Mouse (Mus musculus): ENCODE measurements at regions not wholly inside any gene's neighbourhood (a gene's known extent, or its start where the extent isn't known, plus 50 kb on each side); places are given as distances from the start of the nearest gene placed in this dataset.

- no peak for ATAC-seq (ENCODE audit: insufficient read depth, low FRiP score, low read depth)
- Histone ChIP-seq H3K4me3 (replicated peaks) (no peak overlapping the region), H3K4me1 (no peaks in the 10 kb centered on the region), H3K9me3 (no peaks in the 10 kb centered on the region), H3K36me3 (no peaks in the 10 kb centered on the region), H3K27ac (no peak overlapping the region), H3K4me2 (no peak overlapping the region), H3K27me3 (replicated peaks) (no peaks in the 10 kb centered on the region), H3K9ac (no peak overlapping the region)
- 81% methylated on average over 3 of the region's 3 CpGs for WGBS
These were observed 201.8 kb downstream of the Gm26897 start for GRCm38 (mm10) chr5:111935381-111936134.

GRCm38 (mm10) chr5:111941831-111942230, 208.1 kb downstream of the Gm26897 start:
- Histone ChIP-seq H3K4me3 (replicated peaks) (no peak overlapping the region), H3K4me1 (0 out of 2 replicates have a peak, but pooled peaks cover 2% of the 10 kb centered on the region), H3K36me3 (no peaks in the 10 kb centered on the region), H3K9ac (no peak overlapping the region), H3K4me2 (no peak overlapping the region), H3K27me3 (replicated peaks) (no peaks in the 10 kb centered on the region), H3K27ac (no peak overlapping the region), H3K9me3 (no peaks in the 10 kb centered on the region)
- WGBS = 78% methylated on average over 16 of the region's 16 CpGs
- no peak for ATAC-seq (ENCODE audit: insufficient read depth, low FRiP score, low read depth)

- no peak for ATAC-seq (ENCODE audit: insufficient read depth, low FRiP score, low read depth)
- no peaks in the 10 kb centered on the region for H3K36me3 ChIP-seq
- 82% methylated on average over 2 of the region's 2 CpGs for WGBS
These were observed 209.1 kb downstream of the Gm26897 start for GRCm38 (mm10) chr5:111942792-111943191.

GRCm38 (mm10) chr5:111943337-111944162, 209.8 kb downstream of the Gm26897 start:
- Histone ChIP-seq H3K27ac (no peak overlapping the region), H3K4me1 (0 out of 2 replicates have a peak, but pooled peaks cover 2% of the 10 kb centered on the region), H3K27me3 (replicated peaks) (no peaks in the 10 kb centered on the region), H3K9ac (no peak overlapping the region), H3K4me2 (no peak overlapping the region), H3K36me3 (no peaks in the 10 kb centered on the region), H3K9me3 (no peaks in the 10 kb centered on the region), H3K4me3 (replicated peaks) (no peak overlapping the region)
- WGBS = 67% methylated on average over 21 of the region's 21 CpGs
- ATAC-seq (ENCODE audit: insufficient read depth, low FRiP score, low read depth) = no peak

More at GRCm38 (mm10) chr5:111942792-111943191, 209.1 kb downstream of the Gm26897 start:
- H3K9ac ChIP-seq = no peak overlapping the region
- no peak overlapping the region for H3K4me2 ChIP-seq
- H3K27me3 ChIP-seq (replicated peaks) = no peaks in the 10 kb centered on the region
- H3K27ac ChIP-seq = no peak overlapping the region
- no peak overlapping the region for H3K4me3 ChIP-seq (replicated peaks)
- H3K9me3 ChIP-seq = no peaks in the 10 kb centered on the region
- 0 out of 2 replicates have a peak, but pooled peaks cover 2% of the 10 kb centered on the region for H3K4me1 ChIP-seq

- Histone ChIP-seq H3K4me2 (peak overlapping the region; percentile 40), H3K36me3 (no peaks in the 10 kb centered on the region), H3K4me1 (0 out of 2 replicates have a peak, but pooled peaks cover 2% of the 10 kb centered on the region), H3K4me3 (replicated peaks) (no peak overlapping the region), H3K9ac (no peak overlapping the region), H3K27ac (no peak overlapping the region), H3K27me3 (replicated peaks) (no peaks in the 10 kb centered on the region), H3K9me3 (no peaks in the 10 kb centered on the region)
- ATAC-seq (ENCODE audit: insufficient read depth, low FRiP score, low read depth) = 0 out of 2 replicates have a peak, but pooled peaks have one; percentile 14
- 16% methylated on average over 26 of the region's 28 CpGs for WGBS
These were observed 210.7 kb downstream of the Gm26897 start for GRCm38 (mm10) chr5:111944273-111944971.

- Histone ChIP-seq H3K27me3 (replicated peaks) (no peaks in the 10 kb centered on the region), H3K9me3 (no peaks in the 10 kb centered on the region), H3K36me3 (no peaks in the 10 kb centered on the region), H3K4me3 (replicated peaks) (no peak overlapping the region), H3K4me2 (peak overlapping the region; percentile 40; the same call in 1 of the 2 replicates), H3K4me1 (0 out of 2 replicates have a peak, but pooled peaks cover 2% of the 10 kb centered on the region), H3K27ac (no peak overlapping the region), H3K9ac (no peak overlapping the region)
- no peak for ATAC-seq (ENCODE audit: insufficient read depth, low FRiP score, low read depth)
- WGBS = 44% methylated on average over 3 of the region's 3 CpGs
These were observed 211.2 kb downstream of the Gm26897 start for GRCm38 (mm10) chr5:111944972-111945285.

- Histone ChIP-seq H3K27ac (no peak overlapping the region), H3K9ac (no peak overlapping the region), H3K4me2 (no peak overlapping the region), H3K36me3 (no peaks in the 10 kb centered on the region), H3K27me3 (replicated peaks) (no peaks in the 10 kb centered on the region), H3K9me3 (no peaks in the 10 kb centered on the region), H3K4me3 (replicated peaks) (no peak overlapping the region), H3K4me1 (0 out of 2 replicates have a peak, but pooled peaks cover 2% of the 10 kb centered on the region)
- no peak for ATAC-seq (ENCODE audit: insufficient read depth, low FRiP score, low read depth)
- 84% methylated on average over 11 of the region's 11 CpGs for WGBS
These were observed 212.6 kb downstream of the Gm26897 start for GRCm38 (mm10) chr5:111946281-111946680.

- H3K4me3 ChIP-seq (replicated peaks) = no peak overlapping the region
- H3K27me3 ChIP-seq (replicated peaks) = 0 out of 2 replicates have a peak, but pooled peaks cover 9% of the 10 kb centered on the region
- ATAC-seq (ENCODE audit: insufficient read depth, low FRiP score, low read depth) = no peak
- no peak overlapping the region for H3K27ac ChIP-seq
- no peak overlapping the region for H3K4me2 ChIP-seq
- 66% methylated on average over 28 of the region's 28 CpGs for WGBS
- H3K4me1 ChIP-seq = 0 out of 2 replicates have a peak, but pooled peaks cover 3% of the 10 kb centered on the region
- no peak overlapping the region for H3K9ac ChIP-seq
- H3K36me3 ChIP-seq = no peaks in the 10 kb centered on the region
- no peaks in the 10 kb centered on the region for H3K9me3 ChIP-seq
These were observed 224.0 kb downstream of the Gm26897 start for GRCm38 (mm10) chr5:111957698-111958097.

GRCm38 (mm10) chr5:111958226-111958625, 224.5 kb downstream of the Gm26897 start:
- ATAC-seq (ENCODE audit: insufficient read depth, low FRiP score, low read depth) = no peak
- H3K27ac ChIP-seq = no peak overlapping the region
- no peak overlapping the region for H3K4me2 ChIP-seq
- H3K27me3 ChIP-seq (replicated peaks) = 0 out of 2 replicates have a peak, but pooled peaks cover 9% of the 10 kb centered on the region
- 61% methylated on average over 17 of the region's 17 CpGs for WGBS
- H3K36me3 ChIP-seq = no peaks in the 10 kb centered on the region
- no peak overlapping the region for H3K9ac ChIP-seq
- H3K4me3 ChIP-seq (replicated peaks) = no peak overlapping the region
- H3K9me3 ChIP-seq = no peaks in the 10 kb centered on the region
- 0 out of 2 replicates have a peak, but pooled peaks cover 3% of the 10 kb centered on the region for H3K4me1 ChIP-seq

- H3K4me1 ChIP-seq = no peaks in the 10 kb centered on the region
- H3K27ac ChIP-seq = no peak overlapping the region
- WGBS = 84% methylated on average over 7 of the region's 7 CpGs
- no peaks in the 10 kb centered on the region for H3K36me3 ChIP-seq
- H3K4me2 ChIP-seq = no peak overlapping the region
- ATAC-seq (ENCODE audit: insufficient read depth, low FRiP score, low read depth) = no peak
- no peaks in the 10 kb centered on the region for H3K9me3 ChIP-seq
- no peak overlapping the region for H3K9ac ChIP-seq
- no peak overlapping the region for H3K4me3 ChIP-seq (replicated peaks)
- no peaks in the 10 kb centered on the region for H3K27me3 ChIP-seq (replicated peaks)
These were observed 231.6 kb downstream of the Gm26897 start for GRCm38 (mm10) chr5:111965311-111965710.

GRCm38 (mm10) chr5:111968121-111968520, 234.4 kb downstream of the Gm26897 start:
- no peak for ATAC-seq (ENCODE audit: insufficient read depth, low FRiP score, low read depth)
- Histone ChIP-seq H3K4me1 (no peaks in the 10 kb centered on the region), H3K27ac (no peak overlapping the region), H3K4me3 (replicated peaks) (no peak overlapping the region), H3K27me3 (replicated peaks) (no peaks in the 10 kb centered on the region), H3K9me3 (no peaks in the 10 kb centered on the region), H3K9ac (no peak overlapping the region), H3K36me3 (no peaks in the 10 kb centered on the region), H3K4me2 (no peak overlapping the region)
- 67% methylated on average over 11 of the region's 11 CpGs for WGBS
